Mouse (Mus musculus) limb, embryonic 12.5 days (tissue): ENCODE results near the gene Stam2. TPM values are rescaled to one million over a fixed set of nuclear protein-coding genes. Genes with fewer than 3 reads are reported as not detected.

Source experiments
- ATAC-seq: fragments of 200-750 bp; cut with Nextera tagmentation; 2 replicates; pipeline ENCODE4 v1.8.0; 2017; ENCODE audit warnings: low read depth, moderate TSS enrichment; ENCODE audit not compliant: insufficient number of reproducible peaks, insufficient read depth, low FRiP score, low TSS enrichment
- H3K27ac ChIP-seq: fragments of 300-500 bp; sonication (generic); 2 replicates; pipeline ENCODE4 v1.5.1; 2016; ENCODE audit warnings: mild to moderate bottlenecking, moderate library complexity
- H3K27me3 ChIP-seq: fragments of 300-500 bp; sonication (generic); 2 replicates; pipeline ENCODE4 v1.6.1; 2016; ENCODE audit warnings: mild to moderate bottlenecking, moderate library complexity
- H3K36me3 ChIP-seq: fragments of 300-500 bp; sonication (generic); 2 replicates; pipeline ENCODE4 v1.6.1; 2016; ENCODE audit warnings: mild to moderate bottlenecking, moderate library complexity
- H3K4me1 ChIP-seq: fragments of 300-500 bp; sonication (generic); replicated peaks from 2 replicates; pipeline ENCODE4 v1.6.1; 2016
- H3K4me2 ChIP-seq: fragments of 300-500 bp; sonication (generic); 2 replicates; pipeline ENCODE4 v1.6.1; 2016; ENCODE audit warnings: mild to moderate bottlenecking, moderate library complexity
- H3K4me3 ChIP-seq: fragments of 300-500 bp; sonication (generic); replicated peaks from 2 replicates; pipeline ENCODE4 v1.5.1; 2016; ENCODE audit warnings: mild to moderate bottlenecking
- H3K9ac ChIP-seq: fragments of 300-500 bp; sonication (generic); replicated peaks from 2 replicates; pipeline ENCODE4 v1.6.1; 2016; ENCODE audit warnings: mild to moderate bottlenecking, moderate library complexity
- H3K9me3 ChIP-seq: fragments of 300-500 bp; sonication (generic); 2 replicates; pipeline ENCODE4 v1.6.1; 2016; ENCODE audit warnings: mild to moderate bottlenecking, moderate library complexity
- WGBS: fragments of 180-500 bp; shearing (Covaris S2); methylation state at CpG from one replicate; pipeline ENCODE4 v1.1.7; 2016; 5-methylcytosine and 5-hydroxymethylcytosine counted together
- polyA plus RNA-seq: library from polyadenylated mRNA; unstranded; fragments of >200 nt; fragmentation: Nextera tagmentation; extraction: Ambion mirVana; gene quantifications from 2 replicates; pipeline ENCODE4 v1.2.1, GENCODE M21; 2016

The Stam2 gene
- polyA plus RNA-seq, 1 experiment from 2014 or later = 29.6 TPM

- no peak overlapping the region for H3K9ac ChIP-seq
- H3K9me3 ChIP-seq = no peaks in the 10 kb centered on the region
- WGBS = 30% methylated on average over 10 of the region's 10 CpGs
- ATAC-seq = no peak
- H3K4me1 ChIP-seq = no peaks in the 10 kb centered on the region
- no peak overlapping the region for H3K4me2 ChIP-seq
- H3K36me3 ChIP-seq = no peaks in the 10 kb centered on the region
- no peak overlapping the region for H3K4me3 ChIP-seq
- H3K27me3 ChIP-seq = no peaks in the 10 kb centered on the region
- H3K27ac ChIP-seq = no peak overlapping the region
These were observed 16.5 kb upstream of the Stam2 start for GRCm38 (mm10) chr2:52758627-52759026.

- WGBS = 20% methylated on average over 3 of the region's 3 CpGs
- Histone ChIP-seq H3K9me3 (no peaks in the 10 kb centered on the region), H3K36me3 (no peaks in the 10 kb centered on the region), H3K27ac (no peak overlapping the region), H3K4me3 (no peak overlapping the region), H3K27me3 (no peaks in the 10 kb centered on the region), H3K9ac (no peak overlapping the region), H3K4me1 (no peaks in the 10 kb centered on the region), H3K4me2 (no peak overlapping the region)
- ATAC-seq = no peak
These were observed 14.6 kb upstream of the Stam2 start for GRCm38 (mm10) chr2:52756691-52757090.

- no peak overlapping the region for H3K4me3 ChIP-seq
- no peaks in the 10 kb centered on the region for H3K36me3 ChIP-seq
- no peak overlapping the region for H3K9ac ChIP-seq
- WGBS = 93% methylated on average over 3 of the region's 3 CpGs
- H3K27ac ChIP-seq = no peak overlapping the region
- H3K4me1 ChIP-seq = no peaks in the 10 kb centered on the region
- H3K4me2 ChIP-seq = no peak overlapping the region
- H3K9me3 ChIP-seq = no peaks in the 10 kb centered on the region
- H3K27me3 ChIP-seq = no peaks in the 10 kb centered on the region
- ATAC-seq = no peak
These were observed 11.7 kb upstream of the Stam2 start for GRCm38 (mm10) chr2:52753573-52754317.

- Histone ChIP-seq H3K4me3 (no peak overlapping the region), H3K27me3 (no peaks in the 10 kb centered on the region), H3K4me2 (no peak overlapping the region), H3K9ac (no peak overlapping the region), H3K27ac (no peak overlapping the region), H3K4me1 (peaks cover 11% of the 10 kb centered on the region), H3K9me3 (no peaks in the 10 kb centered on the region), H3K36me3 (peaks cover 4% of the 10 kb centered on the region; the same call in 1 of the 2 replicates)
- no peak for ATAC-seq
These were observed 2.0 kb upstream of the Stam2 start for GRCm38 (mm10) chr2:52744099-52744498.

DNA sequence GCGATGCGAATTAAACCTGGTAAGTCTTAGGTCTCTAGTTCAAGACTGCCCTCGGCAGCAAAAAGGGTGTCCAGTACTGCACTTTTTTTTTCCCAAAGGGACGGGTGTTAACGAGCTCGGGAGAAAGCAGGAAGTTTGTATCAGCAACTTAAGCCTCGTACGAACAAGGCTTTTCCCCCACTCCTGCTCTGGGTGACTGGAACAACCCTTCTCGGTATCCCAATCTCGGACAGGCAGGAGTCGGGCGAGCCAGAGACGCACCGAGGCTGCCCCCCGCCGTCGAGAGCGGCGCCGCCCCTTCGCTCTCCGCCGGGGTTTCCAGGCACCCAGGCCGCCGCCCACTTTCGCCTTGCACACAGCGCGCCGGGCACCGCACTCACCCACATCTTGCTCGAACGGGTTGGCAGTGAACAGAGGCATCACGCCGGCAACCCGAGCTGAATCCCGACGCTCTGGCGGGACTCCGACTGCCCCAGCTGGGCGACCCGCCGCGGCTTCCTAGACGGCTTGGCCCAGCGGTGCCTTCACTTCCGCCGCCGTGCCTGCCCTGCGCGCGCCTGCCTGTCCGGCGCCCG lies 313 bp downstream of the Stam2 start:
- H3K4me2 ChIP-seq = peak overlapping the region; percentile 70
- H3K4me3 ChIP-seq = peak overlapping the region; percentile 82
- peak overlapping the region; percentile 91 for H3K9ac ChIP-seq
- peaks cover 11% of the 10 kb centered on the region for H3K4me1 ChIP-seq
- H3K27ac ChIP-seq = peak overlapping the region; percentile 94
- peaks cover 10% of the 10 kb centered on the region; the same call in 1 of the 2 replicates for H3K36me3 ChIP-seq
- ATAC-seq = peak; percentile 91
- under 1% methylated on average over 54 of the region's 54 CpGs for WGBS
- H3K27me3 ChIP-seq = no peaks in the 10 kb centered on the region
- no peaks in the 10 kb centered on the region for H3K9me3 ChIP-seq

DNA sequence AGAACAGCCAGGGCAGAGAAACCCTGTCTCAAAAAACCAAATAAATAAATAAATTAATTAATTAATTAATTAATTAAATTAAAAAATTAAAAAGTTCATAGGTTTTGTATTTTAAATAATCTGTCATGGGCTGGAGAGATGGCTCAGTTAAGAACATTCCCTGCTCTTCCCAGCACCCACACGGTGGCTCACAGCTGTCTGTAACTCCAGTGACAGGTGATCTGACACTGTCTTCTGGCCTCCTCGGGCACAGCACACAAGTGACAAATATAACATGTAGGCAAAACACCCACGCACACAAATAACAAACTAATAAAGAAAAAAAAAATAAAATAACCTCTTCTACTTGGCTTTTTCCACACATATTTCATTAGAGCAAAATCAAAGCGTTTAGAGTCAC lies 1.5 kb downstream of the Stam2 start:
- Histone ChIP-seq H3K9me3 (no peaks in the 10 kb centered on the region), H3K27ac (no peak overlapping the region), H3K36me3 (peaks cover 10% of the 10 kb centered on the region; the same call in 1 of the 2 replicates), H3K4me3 (no peak overlapping the region), H3K27me3 (no peaks in the 10 kb centered on the region), H3K4me1 (peaks cover 11% of the 10 kb centered on the region), H3K9ac (no peak overlapping the region), H3K4me2 (no peak overlapping the region; the same call in 1 of the 2 replicates)
- no peak for ATAC-seq
- WGBS = 84% methylated on average over 4 of the region's 4 CpGs

DNA sequence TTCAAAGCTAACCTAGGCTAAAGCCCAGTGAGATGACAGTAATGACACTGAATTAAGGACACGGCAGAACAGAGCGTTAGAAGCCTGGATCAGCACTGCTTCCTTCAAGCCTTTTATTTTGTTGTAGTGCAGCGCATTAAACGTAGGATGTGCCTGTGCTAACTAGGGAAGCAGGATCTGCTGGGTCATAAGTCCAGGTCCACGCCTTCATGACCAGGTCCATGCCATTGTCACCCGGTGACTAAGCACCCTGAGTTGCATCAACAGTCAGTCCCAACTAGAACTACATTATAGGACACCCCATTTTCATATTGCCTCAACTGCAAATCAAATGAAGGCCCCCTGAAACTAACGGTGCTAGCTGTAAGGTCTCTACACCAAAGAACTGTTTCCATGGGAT lies 7.6 kb downstream of the Stam2 start:
- H3K36me3 ChIP-seq = peaks cover 11% of the 10 kb centered on the region; the same call in 1 of the 2 replicates
- H3K4me2 ChIP-seq = no peak overlapping the region
- WGBS = 96% methylated on average over 7 of the region's 7 CpGs
- no peak overlapping the region for H3K4me3 ChIP-seq
- no peaks in the 10 kb centered on the region for H3K27me3 ChIP-seq
- no peak for ATAC-seq
- H3K4me1 ChIP-seq = 0 out of 2 replicates have a peak, but pooled peaks cover 4% of the 10 kb centered on the region
- no peak overlapping the region for H3K27ac ChIP-seq
- H3K9ac ChIP-seq = no peak overlapping the region
- H3K9me3 ChIP-seq = no peaks in the 10 kb centered on the region; the same call in 1 of the 2 replicates

- Histone ChIP-seq H3K4me3 (no peak overlapping the region), H3K9me3 (no peaks in the 10 kb centered on the region; the same call in 1 of the 2 replicates), H3K27me3 (no peaks in the 10 kb centered on the region), H3K9ac (no peak overlapping the region), H3K4me2 (no peak overlapping the region), H3K27ac (no peak overlapping the region), H3K4me1 (0 out of 2 replicates have a peak, but pooled peaks cover 5% of the 10 kb centered on the region), H3K36me3 (peaks cover 6% of the 10 kb centered on the region; the same call in 1 of the 2 replicates)
- ATAC-seq = no peak
- WGBS = 95% methylated on average over 7 of the region's 7 CpGs
These were observed 8.4 kb downstream of the Stam2 start for GRCm38 (mm10) chr2:52733659-52734058.

DNA sequence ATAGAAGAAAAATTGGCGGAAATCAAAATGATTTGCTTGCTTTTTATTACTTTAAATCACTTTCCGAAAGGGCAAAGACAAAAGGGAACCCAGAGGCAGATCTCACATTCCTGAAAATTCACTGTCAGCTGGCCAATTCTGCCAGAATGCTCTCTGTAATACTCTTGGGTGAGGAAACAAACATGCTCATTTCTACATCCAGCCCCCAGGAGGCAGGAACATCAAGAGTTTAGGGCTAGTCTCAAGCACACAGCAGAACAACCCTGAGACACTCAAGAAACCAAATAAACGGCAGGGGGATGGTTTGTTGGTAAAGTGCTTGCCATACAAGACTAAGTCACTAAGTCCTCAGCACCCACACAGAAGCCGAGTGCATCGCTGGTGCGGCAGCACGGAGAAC lies 9.5 kb downstream of the Stam2 start:
- no peak overlapping the region for H3K4me3 ChIP-seq
- 88% methylated on average over 7 of the region's 7 CpGs for WGBS
- H3K27me3 ChIP-seq = no peaks in the 10 kb centered on the region
- no peak overlapping the region for H3K4me2 ChIP-seq
- H3K4me1 ChIP-seq = 0 out of 2 replicates have a peak, but pooled peaks cover 5% of the 10 kb centered on the region
- H3K9me3 ChIP-seq = no peaks in the 10 kb centered on the region; the same call in 1 of the 2 replicates
- no peak for ATAC-seq
- no peak overlapping the region for H3K27ac ChIP-seq
- H3K9ac ChIP-seq = no peak overlapping the region
- peaks cover 4% of the 10 kb centered on the region; the same call in 1 of the 2 replicates for H3K36me3 ChIP-seq

GRCm38 (mm10) chr2:52732001-52732400 lies 10.1 kb downstream of the Stam2 start:
- Histone ChIP-seq H3K4me2 (no peak overlapping the region), H3K9ac (no peak overlapping the region), H3K4me1 (0 out of 2 replicates have a peak, but pooled peaks cover 5% of the 10 kb centered on the region), H3K36me3 (peaks cover 4% of the 10 kb centered on the region; the same call in 1 of the 2 replicates), H3K4me3 (no peak overlapping the region), H3K27me3 (no peaks in the 10 kb centered on the region), H3K9me3 (no peaks in the 10 kb centered on the region; the same call in 1 of the 2 replicates), H3K27ac (no peak overlapping the region)
- no peak for ATAC-seq
- WGBS = 94% methylated on average over 5 of the region's 5 CpGs

DNA sequence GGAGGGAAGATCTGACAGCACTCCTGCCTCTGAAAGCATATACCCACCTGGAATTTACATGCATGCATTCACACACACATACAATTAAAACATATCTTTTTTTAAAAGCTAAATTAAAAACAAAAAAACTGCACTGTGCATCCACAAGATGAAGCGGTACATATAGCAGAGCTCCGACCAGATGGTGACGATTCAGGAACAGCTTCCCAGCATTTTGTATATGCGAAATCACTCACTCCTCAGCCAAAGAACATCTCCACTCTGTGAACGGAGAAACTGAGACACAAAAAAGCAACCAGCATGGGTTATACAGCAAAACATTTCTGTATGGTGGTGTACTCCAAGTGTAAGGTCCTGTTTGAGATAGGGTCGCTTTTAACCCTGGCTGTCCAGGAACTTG lies 11.2 kb downstream of the Stam2 start:
- 92% methylated on average over 6 of the region's 6 CpGs for WGBS
- ATAC-seq = no peak
- H3K9me3 ChIP-seq = no peaks in the 10 kb centered on the region; the same call in 1 of the 2 replicates
- no peak overlapping the region for H3K4me3 ChIP-seq
- no peak overlapping the region for H3K9ac ChIP-seq
- H3K36me3 ChIP-seq = peaks cover 4% of the 10 kb centered on the region; the same call in 1 of the 2 replicates
- H3K27ac ChIP-seq = no peak overlapping the region
- H3K27me3 ChIP-seq = no peaks in the 10 kb centered on the region
- 0 out of 2 replicates have a peak, but pooled peaks cover 5% of the 10 kb centered on the region for H3K4me1 ChIP-seq
- no peak overlapping the region for H3K4me2 ChIP-seq
